Mouse (Mus musculus) mouse trophoblast stem cell (cell line): ENCODE measurements around the gene Tmem229a.

Experiments used
- in situ Hi-C, 2 experiments: fragments of 300-500 bp; cut with MseI, MboI; formaldehyde crosslinking; loops; 2 replicates in 1 of 2; 3 replicates in 1 of 2; pipeline ENCODE4 v1.15.1; 2025

Gene Tmem229a

DNA sequence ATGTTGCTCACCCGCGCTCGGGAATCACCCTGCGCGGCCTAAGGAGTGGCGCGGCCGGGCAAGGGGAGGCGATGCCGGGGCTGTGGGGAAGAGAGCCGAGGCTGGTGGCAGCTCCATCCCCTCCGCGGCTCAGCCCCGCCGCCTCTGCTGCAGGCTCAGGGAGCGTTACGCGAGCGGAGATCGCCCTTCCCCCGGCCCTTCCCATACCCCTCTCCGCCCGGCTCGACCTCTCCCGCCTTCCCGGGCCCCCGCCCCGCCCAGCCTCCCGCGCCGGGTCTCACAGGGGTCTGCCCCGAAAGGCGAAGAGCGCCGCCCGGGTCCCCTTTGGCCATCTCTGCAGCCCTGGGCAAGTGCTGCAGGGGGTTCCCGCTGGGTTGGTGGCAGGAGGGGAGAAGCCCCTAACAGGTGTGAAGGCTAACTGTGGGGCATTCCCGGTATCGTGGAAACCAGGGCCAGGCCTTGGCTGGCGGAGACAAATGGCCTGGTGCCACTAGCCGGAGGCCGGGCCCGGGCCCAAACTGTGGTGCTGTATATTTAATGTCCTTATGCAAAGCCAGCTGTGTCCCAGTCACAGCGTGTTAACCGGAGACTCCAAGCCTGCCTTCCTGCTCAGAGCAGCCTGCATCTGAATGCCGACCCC, at the start of gene Tmem229a:
Gene Tmem229a (minus strand): TSS at position 352 of the 640 bp plus-strand sequence.
- in situ Hi-C loops: no loop called here

DNA sequence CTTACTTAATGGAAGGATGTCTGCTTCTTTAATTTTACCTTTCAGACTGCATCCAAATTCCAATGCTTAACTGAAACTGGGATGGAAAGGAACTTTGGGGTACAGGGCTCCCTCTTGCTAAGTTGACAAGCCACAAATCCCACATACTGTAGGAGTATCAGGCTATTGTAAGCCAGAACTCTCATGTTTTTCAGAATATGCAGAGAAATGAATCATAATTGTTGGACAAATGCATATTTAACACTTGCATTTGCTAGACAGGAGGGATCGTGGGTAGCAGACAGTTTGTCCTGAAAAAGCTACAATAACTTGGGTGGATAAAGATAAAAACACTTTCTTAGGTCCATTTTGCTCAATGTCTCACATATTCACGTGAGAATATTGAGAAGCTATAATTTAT, 37.7 kb upstream of the Tmem229a start:
- in situ Hi-C loops: no loop called here

DNA sequence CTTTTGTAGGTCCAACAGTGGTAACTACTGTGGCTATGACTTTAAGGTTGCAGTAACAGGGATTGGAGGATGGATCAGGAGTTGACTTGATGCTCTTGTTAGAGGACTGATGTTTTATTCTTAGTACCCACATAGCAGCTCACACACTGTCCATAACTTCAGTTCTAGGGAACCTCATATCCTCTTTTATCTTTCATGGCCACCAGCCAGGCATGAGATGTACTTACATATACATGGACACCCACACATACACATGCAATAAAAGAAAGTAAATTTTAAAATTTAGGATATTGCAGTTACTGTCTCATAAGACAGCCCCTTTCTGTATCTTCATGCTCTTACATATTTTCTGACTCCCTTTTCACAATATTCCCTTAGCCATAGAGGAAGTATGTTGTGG, 33.7 kb upstream of the Tmem229a start:
- in situ Hi-C loops: no loop called here

DNA sequence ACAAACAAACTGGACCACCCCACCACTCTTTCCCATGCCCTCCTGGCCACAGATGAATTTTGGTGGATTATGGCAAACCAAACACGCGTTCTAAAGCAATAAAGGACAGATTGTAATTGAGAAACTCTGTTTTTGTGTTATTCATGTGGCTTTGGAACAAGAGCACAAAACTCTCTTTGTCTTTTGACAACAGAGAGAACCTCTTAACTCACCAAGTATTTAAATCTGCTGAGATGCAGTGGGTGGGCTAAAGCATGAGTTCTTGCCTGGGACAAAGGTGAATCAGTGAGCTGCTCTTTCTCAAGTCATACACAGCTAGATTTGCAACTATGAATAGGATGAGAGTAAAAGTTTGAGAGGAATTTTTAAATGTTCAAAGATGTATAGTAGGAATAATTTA, 20.1 kb upstream of the Tmem229a start:
- in situ Hi-C loops: no loop called here

DNA sequence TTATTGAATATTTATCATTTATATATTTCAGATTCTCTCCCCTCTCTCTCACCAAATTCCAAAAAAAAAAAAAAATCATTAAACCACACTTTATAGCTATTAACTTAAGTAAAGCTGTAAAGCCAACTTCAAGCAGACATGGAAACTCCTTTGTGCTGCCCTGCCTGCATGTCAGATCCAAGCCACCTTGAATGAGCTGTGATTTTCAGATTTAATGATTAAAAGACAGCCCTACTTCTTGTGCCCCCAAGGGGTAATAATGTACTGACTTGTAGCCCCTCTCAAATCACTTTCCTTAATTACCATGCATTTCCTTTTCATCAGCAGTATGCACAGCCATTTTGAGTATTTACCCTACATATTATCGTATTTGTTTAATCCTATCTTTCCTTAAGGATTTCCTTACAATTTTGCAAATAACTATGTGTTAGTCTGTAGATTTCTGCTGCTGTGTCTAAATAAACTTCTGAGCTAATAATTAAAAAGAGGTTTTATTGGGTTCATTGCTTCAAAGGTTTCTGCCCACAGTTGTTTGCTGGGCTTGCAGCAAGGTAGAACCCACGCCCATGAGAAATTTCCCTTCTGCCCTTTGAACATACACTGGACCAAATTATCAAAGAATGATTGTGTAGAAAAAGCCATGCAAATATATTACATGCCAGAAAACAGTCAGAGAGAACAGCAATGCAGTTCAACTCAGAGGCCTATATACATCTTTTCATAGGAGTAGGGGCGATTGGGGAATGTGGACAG, 12.6 kb upstream of the Tmem229a start:
- in situ Hi-C loops: no loop called here

DNA sequence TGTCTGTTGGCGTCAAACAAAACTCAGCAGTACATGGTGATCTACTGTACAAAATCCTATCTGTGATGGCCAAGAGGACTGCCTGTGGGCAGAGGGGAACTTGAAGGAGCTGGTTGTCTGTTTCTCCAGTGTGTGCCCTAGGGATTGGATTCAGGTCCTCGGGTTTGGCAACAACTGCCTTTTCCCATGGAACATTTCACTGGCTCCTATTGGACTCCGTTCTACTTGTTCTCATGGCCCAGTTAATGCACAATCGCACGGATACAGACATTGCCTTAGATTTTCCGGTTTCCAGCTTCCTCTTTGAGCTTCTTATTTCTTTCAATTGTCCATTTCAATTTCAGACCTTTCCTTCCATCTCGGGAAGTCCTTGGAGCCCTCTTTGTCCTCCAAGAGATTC, 11.6 kb upstream of the Tmem229a start:
- in situ Hi-C loops: no loop called here

DNA sequence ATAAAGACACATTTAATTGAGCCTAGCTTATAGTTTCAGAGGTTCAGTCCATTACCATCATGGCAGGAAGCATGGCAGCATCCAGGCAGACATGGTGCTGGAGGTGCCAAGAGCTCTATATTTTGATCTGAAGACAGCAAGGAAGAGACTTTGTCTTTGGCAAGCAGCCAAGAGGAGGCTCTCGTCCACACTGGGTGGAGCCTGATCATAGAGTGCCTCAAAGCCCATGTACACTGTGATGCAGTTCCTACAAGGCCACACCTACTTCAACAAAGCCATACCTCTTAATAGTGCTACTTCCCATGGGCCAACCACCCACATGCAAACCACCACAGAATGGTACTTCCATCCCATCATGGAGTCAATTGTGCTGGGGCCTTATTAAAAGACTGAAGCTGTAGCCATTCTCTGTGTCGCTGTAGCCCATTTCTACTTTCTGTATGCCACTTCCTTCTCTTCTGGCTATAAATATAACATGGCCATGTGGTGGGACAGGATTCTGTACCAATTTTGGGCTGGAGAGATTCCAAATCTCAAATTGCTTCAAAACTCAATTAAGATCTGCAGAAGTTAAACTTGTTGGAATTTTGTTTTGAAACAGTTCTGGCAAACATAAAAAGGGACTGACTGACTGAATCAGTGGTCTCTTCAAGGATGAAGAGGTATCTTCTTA, 10.0 kb upstream of the Tmem229a start:
- in situ Hi-C loops: no loop called here

DNA sequence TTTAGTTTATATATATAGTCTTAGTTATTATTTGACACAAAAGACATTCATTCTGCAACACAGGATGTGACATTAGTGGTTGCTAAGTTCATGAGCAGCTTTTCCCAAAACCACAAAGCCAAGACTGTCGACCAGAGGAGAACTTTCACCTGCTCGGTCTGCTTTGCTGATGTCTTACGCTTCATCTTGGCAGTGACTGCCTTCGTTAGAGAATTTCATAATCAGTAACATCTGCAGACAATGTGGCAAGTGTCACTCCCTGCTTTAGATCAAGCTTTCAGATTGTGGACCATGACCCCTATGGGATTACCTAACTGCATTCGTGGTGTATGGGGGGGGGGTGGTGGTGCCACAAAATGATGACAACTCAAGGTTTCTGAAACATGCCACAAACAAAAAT, 7.7 kb upstream of the Tmem229a start:
- in situ Hi-C loops: no loop called here

DNA sequence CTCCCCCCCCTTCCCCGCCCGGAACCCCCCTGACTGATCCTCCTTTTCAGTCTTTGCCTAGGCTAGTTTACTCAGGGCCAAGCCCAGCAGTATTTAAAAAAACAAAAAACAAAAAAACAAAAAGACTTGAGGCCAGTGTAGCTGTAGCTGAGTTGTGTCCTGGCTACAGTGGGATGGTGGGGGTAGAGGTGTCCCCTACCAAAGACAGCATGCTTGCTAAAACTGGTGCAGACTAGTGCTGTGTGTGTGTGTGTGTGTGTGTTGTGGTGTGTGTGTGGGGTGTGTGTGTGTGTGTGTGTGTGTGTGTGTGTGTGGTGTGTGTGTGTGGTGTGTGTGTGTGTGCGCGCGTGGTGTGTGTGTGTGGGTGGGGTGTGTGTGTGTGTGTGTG, 483 bp upstream of the Tmem229a start:
- in situ Hi-C loops: no loop called here

DNA sequence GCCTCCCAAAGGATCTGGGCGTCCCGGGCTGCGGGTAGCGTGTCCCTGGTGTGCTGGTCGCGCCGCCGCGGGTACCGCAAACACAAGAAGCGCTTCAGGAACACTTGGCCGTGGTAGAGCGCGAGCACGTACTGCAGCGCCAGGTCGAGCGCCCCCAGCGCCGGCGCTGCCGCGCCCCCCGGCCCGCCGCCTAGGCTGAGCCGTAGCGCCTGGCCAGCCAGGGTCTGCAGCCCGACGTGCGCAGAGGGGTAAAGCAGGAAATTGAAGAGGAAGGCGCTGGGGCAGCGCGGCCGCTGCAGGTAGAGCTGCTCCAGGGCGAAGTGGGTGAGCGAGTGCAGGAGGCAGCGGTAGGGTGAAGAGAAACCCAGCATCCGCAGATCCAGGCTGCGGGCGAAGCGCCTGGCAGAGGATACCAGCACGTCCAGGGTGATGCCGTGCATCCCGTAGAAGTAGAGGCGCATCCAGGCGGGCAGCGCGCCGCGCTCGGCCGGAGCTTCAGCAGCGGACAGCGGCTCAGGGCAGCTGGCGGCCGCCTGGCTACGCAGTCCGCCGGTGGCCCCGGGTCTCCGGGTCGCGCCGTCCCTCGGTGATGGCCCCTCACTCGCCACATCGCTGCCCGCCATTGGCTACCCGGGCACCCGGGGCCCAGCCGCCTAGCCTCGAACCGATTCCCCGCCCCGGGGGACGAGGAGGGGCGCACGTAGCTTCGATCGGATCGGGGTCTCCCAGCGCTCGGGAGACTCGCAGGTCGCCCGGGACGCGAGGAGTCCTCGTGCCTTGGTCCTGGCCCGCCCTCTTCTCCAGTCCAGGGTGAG, 759 bp downstream of the Tmem229a start:
- in situ Hi-C loops: no loop called here

DNA sequence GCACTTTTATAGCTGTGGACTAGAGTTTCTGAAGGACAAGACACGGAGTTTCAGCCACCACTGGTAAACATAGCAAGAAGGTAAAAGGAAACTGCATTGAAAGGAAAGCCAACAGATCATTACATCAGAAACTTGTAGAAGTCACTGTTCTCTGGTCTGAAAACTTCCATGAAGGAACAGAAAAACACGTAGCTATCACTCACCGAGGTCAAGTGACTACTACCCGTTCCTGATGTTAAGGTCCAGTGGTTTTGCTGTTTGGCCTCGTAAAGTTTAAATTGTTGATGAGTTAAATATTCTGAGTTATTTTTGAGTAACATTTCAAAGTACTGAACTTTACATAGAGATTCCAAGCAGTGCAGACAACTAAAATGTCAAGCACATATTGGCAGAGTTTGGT, 2.0 kb downstream of the Tmem229a start:
- in situ Hi-C loops: no loop called here

DNA sequence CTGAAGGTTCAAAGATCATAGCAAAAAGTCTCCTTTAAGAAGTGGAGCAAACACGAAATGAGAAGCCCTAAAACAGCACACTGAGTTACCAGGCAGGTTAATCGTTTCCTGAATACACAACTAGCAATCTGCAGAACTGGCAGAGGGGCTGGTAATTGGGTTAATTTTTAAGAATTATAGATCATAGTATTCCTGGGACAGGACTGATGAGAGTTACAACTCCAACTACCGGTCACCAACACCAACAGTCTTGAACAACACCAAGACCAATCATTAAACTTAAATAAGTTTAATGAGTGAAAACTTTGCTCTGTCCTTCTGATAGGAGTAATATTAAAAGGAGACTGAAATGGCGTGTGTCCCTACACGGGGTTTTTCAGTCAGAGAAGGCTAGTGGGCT, 3.8 kb downstream of the Tmem229a start:
- in situ Hi-C loops: no loop called here

DNA sequence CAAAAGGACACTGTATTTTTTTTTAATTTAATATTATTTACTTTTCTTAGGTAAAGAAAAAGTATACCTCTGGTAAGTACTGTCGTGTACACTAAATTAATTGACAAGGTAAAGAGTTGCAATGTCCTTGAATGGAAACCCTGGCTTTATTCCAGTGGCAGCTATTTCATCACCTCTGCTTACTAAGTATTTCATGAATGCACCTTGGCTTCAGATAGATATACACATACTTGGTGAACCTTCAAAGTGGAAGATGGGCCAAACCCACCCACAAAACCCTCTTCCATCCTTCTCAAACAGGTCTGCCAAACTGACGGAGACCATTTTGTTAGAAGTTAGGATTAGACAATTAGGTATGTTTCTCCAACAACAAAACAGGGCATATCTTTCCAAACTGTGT, 5.4 kb downstream of the Tmem229a start:
- in situ Hi-C loops: no loop called here

DNA sequence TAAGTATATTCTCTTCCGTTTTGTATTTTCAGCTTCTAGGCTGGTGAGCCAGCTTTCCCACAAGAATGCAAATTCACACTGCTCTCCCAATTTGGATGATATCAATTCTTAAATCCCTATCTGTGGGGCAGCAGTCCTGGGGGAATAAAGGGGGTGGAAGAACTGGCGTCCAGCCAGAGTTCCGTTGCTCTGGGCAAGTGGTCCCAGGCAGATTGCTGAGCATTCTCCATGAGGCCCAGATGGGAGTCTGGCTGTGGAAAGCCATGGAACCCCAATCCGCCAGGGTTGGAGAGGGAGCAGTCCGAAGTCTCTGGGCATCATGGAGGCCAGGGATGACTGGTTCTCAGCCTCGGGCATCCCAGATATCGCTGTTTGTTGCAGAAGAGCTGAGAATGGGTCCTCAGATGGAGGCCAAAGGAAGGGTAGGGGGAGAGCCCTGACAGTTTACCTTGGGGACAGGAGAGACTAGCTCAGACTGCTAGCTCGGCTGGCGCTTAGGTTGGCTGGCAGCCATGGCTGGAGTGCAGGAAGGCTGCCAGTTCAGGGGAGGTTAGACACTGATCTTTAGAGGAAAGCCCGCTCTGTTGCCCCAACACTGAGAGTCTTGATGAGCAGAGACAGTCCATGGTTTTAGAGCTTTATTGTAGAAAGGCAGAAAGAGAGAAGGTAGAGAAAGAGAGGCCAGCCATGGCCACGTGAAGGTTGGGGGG, 30.9 kb downstream of the Tmem229a start:
- in situ Hi-C loops: no loop called here

DNA sequence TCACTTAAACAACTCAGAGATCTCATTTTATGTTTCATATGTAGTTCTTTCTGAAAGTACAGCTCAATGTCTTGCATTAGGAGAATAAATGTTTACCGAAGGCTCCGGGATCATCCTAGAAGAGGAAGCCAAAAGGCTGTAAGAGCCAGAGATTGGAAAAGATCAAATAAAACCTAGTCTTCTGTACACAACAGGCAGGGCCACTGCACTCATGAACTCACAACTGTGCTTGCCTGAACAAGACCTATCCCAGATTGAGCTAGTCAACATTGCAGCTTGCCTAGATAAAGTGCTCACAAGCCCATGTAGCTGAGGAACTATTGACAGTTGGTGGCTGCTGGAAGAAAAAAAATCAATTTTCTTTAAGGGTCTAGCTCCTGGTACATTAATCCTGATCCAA, 42.5 kb downstream of the Tmem229a start:
- in situ Hi-C loops: no loop called here

DNA sequence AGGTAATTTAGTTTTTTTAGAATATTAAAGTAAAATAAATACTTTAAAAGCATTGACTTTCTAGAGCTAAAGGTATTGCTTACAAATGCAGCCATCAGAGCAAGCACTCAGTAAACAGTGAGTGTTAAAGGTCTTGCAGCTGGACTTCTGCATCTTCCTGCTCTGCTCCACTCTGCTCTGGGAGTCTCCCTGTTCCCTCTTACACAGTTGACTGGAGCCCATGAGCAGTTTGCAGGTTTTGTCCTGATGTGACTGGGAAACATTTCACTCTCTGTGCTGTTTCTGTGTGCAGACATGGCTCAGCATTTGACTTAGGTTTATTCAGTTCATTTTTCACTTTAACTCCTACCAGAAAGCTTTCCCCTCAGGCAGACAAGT, 45.4 kb downstream of the Tmem229a start:
- in situ Hi-C loops: no loop called here

DNA sequence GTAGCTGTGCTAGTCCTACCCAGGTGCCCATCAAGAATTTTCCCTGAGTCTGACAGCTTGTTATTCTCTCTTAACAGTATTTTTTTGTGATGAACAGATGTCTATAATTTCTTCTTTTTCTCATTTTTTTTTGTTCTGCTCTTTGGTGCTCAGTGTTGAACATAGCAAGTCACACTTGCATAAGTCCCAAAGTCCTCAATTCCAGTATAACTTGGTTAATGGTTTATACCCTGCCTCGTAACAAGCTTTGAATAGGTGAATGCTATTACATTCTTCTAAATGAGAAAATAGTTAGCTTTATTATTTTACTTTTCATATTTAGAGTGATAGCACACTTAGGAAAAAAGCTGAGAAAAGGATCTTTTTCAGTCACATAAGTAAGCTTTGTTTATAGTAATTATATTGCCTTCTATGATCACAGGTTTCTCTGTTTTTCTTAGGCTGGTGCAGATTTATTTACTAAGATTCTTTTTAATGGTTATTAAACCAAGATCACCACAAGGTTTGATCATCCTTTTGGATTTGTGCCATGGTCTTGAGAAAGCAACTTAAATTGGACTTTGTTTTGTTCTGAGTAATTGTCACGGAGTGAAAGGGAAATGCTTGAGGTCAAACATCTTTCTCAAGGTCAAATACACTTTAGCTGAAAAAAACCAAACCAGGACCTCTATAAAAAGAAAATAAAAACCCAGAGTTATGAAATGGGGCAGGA, 45.9 kb downstream of the Tmem229a start:
- in situ Hi-C loops: no loop called here

DNA sequence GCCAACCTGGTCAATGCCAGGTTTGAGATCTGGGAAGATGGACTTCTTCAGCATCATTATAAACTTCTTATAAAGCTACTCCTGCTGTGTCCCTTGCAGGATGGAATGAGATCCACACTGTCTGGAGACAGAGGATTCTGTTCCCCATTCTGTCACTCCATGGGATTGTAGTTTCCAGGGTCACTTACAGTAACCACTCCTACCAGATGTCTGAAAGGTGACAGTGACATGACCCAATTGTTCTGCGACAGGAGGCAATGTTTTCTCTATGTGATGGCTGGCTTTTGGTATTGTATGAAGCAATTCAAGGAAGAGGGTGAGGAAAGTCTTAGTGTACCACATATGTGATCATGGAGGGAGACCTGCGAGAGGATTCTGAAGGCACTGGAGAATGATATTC, 48.3 kb downstream of the Tmem229a start:
- in situ Hi-C loops: no loop called here

DNA sequence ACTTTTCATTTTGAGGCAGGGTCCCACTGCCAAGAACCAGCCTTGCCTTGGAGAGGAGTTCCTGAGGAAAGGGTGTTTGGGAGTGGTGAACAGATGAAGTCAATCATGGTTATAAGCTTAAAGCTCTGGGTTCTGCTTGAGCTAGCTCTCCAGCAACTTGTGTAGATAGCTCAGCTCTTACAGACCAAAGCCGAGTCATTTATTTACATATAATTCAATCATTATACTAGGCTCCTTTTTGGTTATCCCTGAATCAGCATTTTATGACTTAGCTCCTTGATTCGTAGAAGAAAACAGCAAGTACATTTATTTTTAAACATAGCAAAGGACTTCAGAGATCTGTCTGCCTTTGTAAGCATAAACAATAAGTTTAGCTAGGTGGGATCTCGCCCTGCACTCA, 51.0 kb downstream of the Tmem229a start:
- in situ Hi-C loops: no loop called here
